Mouse (Mus musculus): ENCODE measurements around the gene Gp9. TPM values are rescaled to one million over a fixed set of nuclear protein-coding genes. Genes with fewer than 3 reads are reported as not detected.

Gp9 gene
- polyA plus RNA-seq, 1 experiment from 2014 or later, result 3.3 TPM

DNA sequence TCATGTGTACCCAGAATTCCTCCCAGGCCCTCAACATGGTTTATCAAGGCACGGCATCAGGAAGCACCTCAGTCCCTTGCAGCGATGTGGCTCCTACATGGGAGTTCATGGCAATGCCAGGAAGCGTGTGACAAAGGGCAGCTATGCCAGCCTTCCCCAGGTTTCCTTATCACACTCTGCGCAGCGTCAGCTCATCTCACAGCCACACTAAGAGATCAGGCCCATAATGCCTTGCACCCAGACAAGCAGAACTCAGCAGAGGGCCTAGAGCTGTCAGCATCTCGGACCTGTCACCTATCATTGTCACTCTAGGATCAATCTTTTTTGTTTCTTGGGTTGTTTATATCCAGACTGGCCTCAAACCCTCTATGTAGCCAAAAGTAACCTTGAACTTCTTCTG lies 21.7 kb downstream of the Gp9 start:
- no peak for ATAC-seq (replicated peaks; ENCODE audit: extremely low read depth, insufficient read depth, low FRiP score)
- Histone ChIP-seq H3K27ac (ENCODE audit: low read length) (no peak overlapping the region), H3K4me3 (ENCODE audit: low read length) (no peak overlapping the region), H3K9ac (ENCODE audit: low read length) (no peak overlapping the region), H3K4me2 (ENCODE audit: low read depth, low read length) (no peak overlapping the region), H3K9me3 (replicated peaks; ENCODE audit: control insufficient read depth, low read length) (no peaks in the 10 kb centered on the region), H3K36me3 (ENCODE audit: control insufficient read depth, insufficient read depth) (no peaks in the 10 kb centered on the region), H3K4me1 (ENCODE audit: control insufficient read depth, insufficient read depth, low read length) (no peaks in the 10 kb centered on the region), H3K27me3 (ENCODE audit: control insufficient read depth, insufficient read depth, low read length) (no peaks in the 10 kb centered on the region)
- 65% methylated on average over 6 of the region's 6 CpGs for WGBS

DNA sequence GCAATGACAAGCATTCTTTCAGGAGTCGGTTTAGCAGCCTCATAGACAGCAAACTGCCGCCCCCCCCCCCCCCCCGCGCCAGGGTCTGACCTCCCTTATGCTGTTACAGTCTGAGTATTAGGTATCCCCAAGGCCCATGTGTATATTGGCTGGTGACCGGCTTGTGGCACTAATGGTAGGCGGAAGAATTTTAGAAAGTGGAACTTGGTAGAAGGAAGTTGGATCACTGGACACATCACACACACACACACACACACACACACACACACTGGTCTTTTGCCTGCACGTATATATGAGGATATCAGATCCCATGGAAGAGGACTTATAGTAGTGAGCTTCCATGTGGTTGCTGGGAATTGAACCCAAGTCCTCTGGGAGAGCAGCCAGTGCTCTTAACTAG lies 24.6 kb downstream of the Gp9 start:
- WGBS, result 75% methylated on average over 5 of the region's 7 CpGs
- H3K36me3 ChIP-seq (ENCODE audit: control insufficient read depth, insufficient read depth), result no peaks in the 10 kb centered on the region
- H3K27me3 ChIP-seq (ENCODE audit: control insufficient read depth, insufficient read depth, low read length), result no peaks in the 10 kb centered on the region
- no peak overlapping the region for H3K9ac ChIP-seq (ENCODE audit: low read length)
- no peaks in the 10 kb centered on the region for H3K9me3 ChIP-seq (replicated peaks; ENCODE audit: control insufficient read depth, low read length)
- H3K4me3 ChIP-seq (ENCODE audit: low read length), result no peak overlapping the region
- no peak for ATAC-seq (replicated peaks; ENCODE audit: extremely low read depth, insufficient read depth, low FRiP score)
- no peaks in the 10 kb centered on the region for H3K4me1 ChIP-seq (ENCODE audit: control insufficient read depth, insufficient read depth, low read length)
- no peak overlapping the region for H3K27ac ChIP-seq (ENCODE audit: low read length)
- no peak overlapping the region for H3K4me2 ChIP-seq (ENCODE audit: low read depth, low read length)

DNA sequence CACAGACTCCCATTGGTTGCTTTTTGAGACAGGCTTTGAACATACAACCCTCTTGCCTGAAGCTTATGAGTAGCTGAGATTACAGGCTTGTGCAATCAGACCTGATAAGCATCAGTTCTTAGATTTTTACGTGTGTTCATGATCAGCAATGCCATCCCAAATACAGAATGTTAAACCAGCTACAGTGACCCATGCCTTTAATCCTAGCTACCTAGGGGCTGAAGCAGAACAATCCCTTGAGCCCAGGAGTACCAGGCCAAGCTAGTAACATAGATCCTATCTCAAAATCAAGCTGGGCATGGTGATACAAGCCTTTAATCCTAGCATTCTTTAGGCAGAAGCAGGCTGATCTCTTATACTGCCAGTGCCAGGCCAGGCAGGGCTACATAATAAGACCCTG lies 26.2 kb downstream of the Gp9 start:
- no peaks in the 10 kb centered on the region for H3K9me3 ChIP-seq (replicated peaks; ENCODE audit: control insufficient read depth, low read length)
- WGBS, result 76% methylated on average over 1 of the region's 1 CpGs

DNA sequence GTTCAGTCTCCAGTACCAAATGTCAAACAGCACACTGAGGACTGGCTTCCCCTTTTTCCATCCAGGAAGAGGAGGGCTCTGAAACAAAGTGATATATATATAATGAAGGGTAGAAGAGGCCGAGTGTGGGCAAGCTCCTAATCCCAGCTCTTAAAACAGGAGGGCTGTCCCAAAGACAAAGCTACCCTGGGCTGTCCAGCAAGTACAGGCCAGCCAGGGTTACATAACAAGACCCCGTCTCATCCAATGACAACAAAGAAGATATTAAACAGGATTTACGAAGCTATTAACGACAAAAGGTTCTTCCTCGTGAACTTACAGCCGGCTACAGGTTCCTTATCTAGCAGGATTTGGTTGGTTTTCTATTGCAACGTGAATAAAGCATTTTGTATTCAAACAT lies 27.0 kb downstream of the Gp9 start:
- no peak for ATAC-seq (replicated peaks; ENCODE audit: extremely low read depth, insufficient read depth, low FRiP score)
- Histone ChIP-seq H3K9me3 (replicated peaks; ENCODE audit: control insufficient read depth, low read length) (no peaks in the 10 kb centered on the region), H3K36me3 (ENCODE audit: control insufficient read depth, insufficient read depth) (peaks cover 5% of the 10 kb centered on the region; the same call in 1 of the 2 replicates), H3K4me2 (ENCODE audit: low read depth, low read length) (no peak overlapping the region), H3K27me3 (ENCODE audit: control insufficient read depth, insufficient read depth, low read length) (no peaks in the 10 kb centered on the region), H3K9ac (ENCODE audit: low read length) (no peak overlapping the region), H3K4me3 (ENCODE audit: low read length) (no peak overlapping the region), H3K4me1 (ENCODE audit: control insufficient read depth, insufficient read depth, low read length) (peaks cover 7% of the 10 kb centered on the region), H3K27ac (ENCODE audit: low read length) (no peak overlapping the region)
- WGBS, result 75% methylated on average over 7 of the region's 7 CpGs

More for the DNA sequence above, 26.2 kb downstream of the Gp9 start:
- Histone ChIP-seq H3K36me3 (ENCODE audit: control insufficient read depth, insufficient read depth) (peaks cover 5% of the 10 kb centered on the region; the same call in 1 of the 2 replicates), H3K9ac (ENCODE audit: low read length) (no peak overlapping the region), H3K4me1 (ENCODE audit: control insufficient read depth, insufficient read depth, low read length) (no peaks in the 10 kb centered on the region), H3K27me3 (ENCODE audit: control insufficient read depth, insufficient read depth, low read length) (no peaks in the 10 kb centered on the region), H3K27ac (ENCODE audit: low read length) (no peak overlapping the region), H3K4me2 (ENCODE audit: low read depth, low read length) (no peak overlapping the region), H3K4me3 (ENCODE audit: low read length) (no peak overlapping the region)
- no peak for ATAC-seq (replicated peaks; ENCODE audit: extremely low read depth, insufficient read depth, low FRiP score)

DNA sequence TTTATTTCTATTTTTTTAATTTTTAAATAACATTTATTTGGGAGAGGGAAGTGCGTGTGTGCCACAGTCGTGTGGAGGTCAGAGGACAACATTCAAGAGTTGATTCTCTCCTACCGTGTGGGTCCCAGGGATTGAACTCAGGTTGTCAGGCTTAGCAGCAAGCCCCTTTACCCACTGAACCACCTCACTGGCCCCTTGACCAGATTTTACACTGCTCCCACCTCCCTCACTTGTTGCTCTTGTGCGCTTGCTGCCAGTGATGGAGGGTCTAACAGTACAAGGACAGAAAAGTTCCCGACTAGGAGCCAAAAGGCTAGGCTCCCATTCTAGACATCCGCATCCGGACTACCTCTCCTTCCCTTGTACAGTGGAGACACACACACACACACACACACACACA lies 27.6 kb downstream of the Gp9 start:
- Histone ChIP-seq H3K27me3 (ENCODE audit: control insufficient read depth, insufficient read depth, low read length) (no peaks in the 10 kb centered on the region), H3K9ac (ENCODE audit: low read length) (no peak overlapping the region), H3K36me3 (ENCODE audit: control insufficient read depth, insufficient read depth) (peaks cover 5% of the 10 kb centered on the region; the same call in 1 of the 2 replicates), H3K27ac (ENCODE audit: low read length) (no peak overlapping the region), H3K9me3 (replicated peaks; ENCODE audit: control insufficient read depth, low read length) (no peaks in the 10 kb centered on the region), H3K4me3 (ENCODE audit: low read length) (no peak overlapping the region), H3K4me1 (ENCODE audit: control insufficient read depth, insufficient read depth, low read length) (peaks cover 13% of the 10 kb centered on the region), H3K4me2 (ENCODE audit: low read depth, low read length) (no peak overlapping the region)
- 82% methylated on average over 7 of the region's 7 CpGs for WGBS
- no peak for ATAC-seq (replicated peaks; ENCODE audit: extremely low read depth, insufficient read depth, low FRiP score)

DNA sequence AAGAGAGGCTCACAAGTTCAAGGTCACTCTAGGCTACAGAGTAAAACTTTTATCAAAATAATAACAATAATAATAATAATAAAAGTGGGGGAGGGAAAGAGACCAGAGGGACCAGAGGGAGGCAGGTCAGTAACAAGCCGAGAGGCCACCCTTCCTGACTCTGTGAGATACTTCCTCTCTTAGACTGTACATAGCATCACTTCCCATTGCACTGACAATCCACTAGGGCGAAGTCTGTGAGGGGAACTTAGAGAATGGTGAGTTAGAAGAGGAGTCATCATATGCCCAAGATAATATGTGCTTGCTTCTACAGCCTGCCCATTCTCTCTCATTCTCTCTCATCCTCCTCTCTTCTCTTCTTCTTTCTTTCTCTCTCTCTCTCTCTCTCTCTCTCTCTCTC lies 28.2 kb downstream of the Gp9 start:
- no peak overlapping the region for H3K27ac ChIP-seq (ENCODE audit: low read length)
- WGBS, result 56% methylated on average over 2 of the region's 2 CpGs

DNA sequence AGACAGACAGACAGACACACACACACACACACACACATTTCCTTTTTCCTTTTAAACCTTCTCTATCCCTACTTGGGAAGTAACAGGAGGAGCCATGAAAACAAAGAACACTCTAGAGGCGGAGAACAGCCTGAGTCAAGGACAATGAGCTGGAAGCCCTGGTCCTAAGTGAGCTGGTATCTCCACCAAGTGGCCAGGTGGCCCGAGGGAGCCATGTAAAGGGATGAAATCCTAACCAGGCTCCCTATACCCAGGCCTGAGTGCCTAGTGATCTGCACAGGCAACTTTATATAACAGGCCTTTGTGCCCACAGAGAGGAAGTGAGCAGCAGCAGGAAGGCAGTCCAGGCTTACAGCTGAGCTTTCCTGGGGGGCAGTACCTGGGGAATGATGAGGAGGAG lies 29.0 kb downstream of the Gp9 start:
- H3K4me3 ChIP-seq (ENCODE audit: low read length), result no peak overlapping the region
- peaks cover 13% of the 10 kb centered on the region for H3K4me1 ChIP-seq (ENCODE audit: control insufficient read depth, insufficient read depth, low read length)
- no peak overlapping the region for H3K27ac ChIP-seq (ENCODE audit: low read length)
- H3K9ac ChIP-seq (ENCODE audit: low read length), result no peak overlapping the region
- ATAC-seq (replicated peaks; ENCODE audit: extremely low read depth, insufficient read depth, low FRiP score), result no peak
- peaks cover 5% of the 10 kb centered on the region; the same call in 1 of the 2 replicates for H3K36me3 ChIP-seq (ENCODE audit: control insufficient read depth, insufficient read depth)
- H3K27me3 ChIP-seq (ENCODE audit: control insufficient read depth, insufficient read depth, low read length), result no peaks in the 10 kb centered on the region
- no peak overlapping the region for H3K4me2 ChIP-seq (ENCODE audit: low read depth, low read length)
- no peaks in the 10 kb centered on the region for H3K9me3 ChIP-seq (replicated peaks; ENCODE audit: control insufficient read depth, low read length)
- 40% methylated on average over 2 of the region's 2 CpGs for WGBS

More for the DNA sequence above, 28.2 kb downstream of the Gp9 start:
- no peaks in the 10 kb centered on the region for H3K9me3 ChIP-seq (replicated peaks; ENCODE audit: control insufficient read depth, low read length)
- no peak for ATAC-seq (replicated peaks; ENCODE audit: extremely low read depth, insufficient read depth, low FRiP score)
- H3K9ac ChIP-seq (ENCODE audit: low read length), result no peak overlapping the region
- no peak overlapping the region for H3K4me3 ChIP-seq (ENCODE audit: low read length)
- H3K4me1 ChIP-seq (ENCODE audit: control insufficient read depth, insufficient read depth, low read length), result peaks cover 13% of the 10 kb centered on the region
- no peak overlapping the region for H3K4me2 ChIP-seq (ENCODE audit: low read depth, low read length)
- H3K27me3 ChIP-seq (ENCODE audit: control insufficient read depth, insufficient read depth, low read length), result no peaks in the 10 kb centered on the region
- H3K36me3 ChIP-seq (ENCODE audit: control insufficient read depth, insufficient read depth), result peaks cover 5% of the 10 kb centered on the region; the same call in 1 of the 2 replicates

DNA sequence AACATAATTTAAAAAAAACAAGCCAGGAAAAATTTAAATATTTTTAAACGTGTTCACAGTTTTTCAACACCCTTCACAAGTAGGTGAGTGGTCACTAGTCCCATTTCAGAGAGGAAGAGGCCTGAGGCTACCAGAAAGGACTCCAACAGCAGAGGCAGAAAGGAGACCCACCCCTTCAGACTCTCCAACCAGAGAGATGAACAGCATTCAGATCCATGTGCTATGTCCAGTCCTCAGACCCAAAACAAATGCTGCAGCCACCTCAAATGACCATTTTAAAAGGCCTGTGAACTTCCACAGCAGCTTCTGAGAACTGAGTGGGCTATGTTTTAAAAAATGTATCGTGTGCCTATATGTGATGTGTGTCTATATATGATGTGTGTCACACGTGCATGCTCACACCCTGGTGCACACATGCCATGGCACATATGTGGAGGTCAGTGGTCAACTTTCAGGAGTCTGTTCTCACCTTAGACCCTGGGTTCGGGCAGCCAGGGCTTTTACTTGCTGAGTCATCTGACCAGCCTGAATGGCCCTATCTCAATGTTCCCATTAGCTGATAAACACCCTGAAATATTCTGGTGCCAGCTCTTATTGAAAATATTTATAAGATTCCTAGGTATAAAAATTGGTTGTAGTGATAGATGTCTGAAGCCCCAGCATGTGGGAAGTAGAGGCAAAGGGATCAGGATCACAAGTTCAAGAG lies 30.0 kb downstream of the Gp9 start:
- Histone ChIP-seq H3K4me3 (ENCODE audit: low read length) (no peak overlapping the region), H3K9ac (ENCODE audit: low read length) (no peak overlapping the region), H3K27me3 (ENCODE audit: control insufficient read depth, insufficient read depth, low read length) (no peaks in the 10 kb centered on the region), H3K4me2 (ENCODE audit: low read depth, low read length) (no peak overlapping the region), H3K27ac (ENCODE audit: low read length) (no peak overlapping the region), H3K4me1 (ENCODE audit: control insufficient read depth, insufficient read depth, low read length) (peaks cover 17% of the 10 kb centered on the region), H3K36me3 (ENCODE audit: control insufficient read depth, insufficient read depth) (peaks cover 5% of the 10 kb centered on the region; the same call in 1 of the 2 replicates), H3K9me3 (replicated peaks; ENCODE audit: control insufficient read depth, low read length) (no peaks in the 10 kb centered on the region)
- ATAC-seq (replicated peaks; ENCODE audit: extremely low read depth, insufficient read depth, low FRiP score), result no peak
- 75% methylated on average over 4 of the region's 4 CpGs for WGBS

DNA sequence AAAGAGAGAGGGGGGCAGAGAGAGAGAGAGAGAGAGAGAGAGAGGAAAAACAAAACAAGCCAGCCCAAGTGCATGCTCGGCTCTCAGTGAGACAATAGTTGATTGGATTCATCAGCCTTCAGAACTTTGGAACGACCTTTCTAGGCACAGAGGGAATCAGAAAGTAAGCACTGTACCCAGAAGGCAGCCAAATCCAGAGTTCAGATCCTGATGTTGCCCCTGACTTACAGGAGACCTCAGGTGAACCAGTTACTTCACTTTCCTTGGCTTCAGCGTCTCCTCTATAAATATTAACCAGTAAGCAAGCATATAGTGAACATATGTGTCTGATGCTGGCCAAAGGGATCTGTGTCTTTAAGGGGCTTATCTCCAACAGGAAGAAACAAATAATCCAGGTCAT lies 30.6 kb downstream of the Gp9 start:
- WGBS, result 73% methylated on average over 3 of the region's 3 CpGs
- Histone ChIP-seq H3K27me3 (ENCODE audit: control insufficient read depth, insufficient read depth, low read length) (no peaks in the 10 kb centered on the region), H3K9me3 (replicated peaks; ENCODE audit: control insufficient read depth, low read length) (no peaks in the 10 kb centered on the region), H3K4me3 (ENCODE audit: low read length) (no peak overlapping the region), H3K27ac (ENCODE audit: low read length) (no peak overlapping the region), H3K4me1 (ENCODE audit: control insufficient read depth, insufficient read depth, low read length) (peaks cover 17% of the 10 kb centered on the region), H3K4me2 (ENCODE audit: low read depth, low read length) (no peak overlapping the region), H3K36me3 (ENCODE audit: control insufficient read depth, insufficient read depth) (peaks cover 5% of the 10 kb centered on the region; the same call in 1 of the 2 replicates), H3K9ac (ENCODE audit: low read length) (no peak overlapping the region)
- no peak for ATAC-seq (replicated peaks; ENCODE audit: extremely low read depth, insufficient read depth, low FRiP score)

All from heart, embryonic 16.5 days (tissue).